Mouse (Mus musculus) testis, postnatal 14 days (tissue): ENCODE measurements around the gene Prune2.

ENCODE experiments used
- DNase-seq: peaks from one replicate; pipeline ENCODE4 v3.0.0; 2021; ENCODE audit warnings: low spot score

Gene Prune2

DNA sequence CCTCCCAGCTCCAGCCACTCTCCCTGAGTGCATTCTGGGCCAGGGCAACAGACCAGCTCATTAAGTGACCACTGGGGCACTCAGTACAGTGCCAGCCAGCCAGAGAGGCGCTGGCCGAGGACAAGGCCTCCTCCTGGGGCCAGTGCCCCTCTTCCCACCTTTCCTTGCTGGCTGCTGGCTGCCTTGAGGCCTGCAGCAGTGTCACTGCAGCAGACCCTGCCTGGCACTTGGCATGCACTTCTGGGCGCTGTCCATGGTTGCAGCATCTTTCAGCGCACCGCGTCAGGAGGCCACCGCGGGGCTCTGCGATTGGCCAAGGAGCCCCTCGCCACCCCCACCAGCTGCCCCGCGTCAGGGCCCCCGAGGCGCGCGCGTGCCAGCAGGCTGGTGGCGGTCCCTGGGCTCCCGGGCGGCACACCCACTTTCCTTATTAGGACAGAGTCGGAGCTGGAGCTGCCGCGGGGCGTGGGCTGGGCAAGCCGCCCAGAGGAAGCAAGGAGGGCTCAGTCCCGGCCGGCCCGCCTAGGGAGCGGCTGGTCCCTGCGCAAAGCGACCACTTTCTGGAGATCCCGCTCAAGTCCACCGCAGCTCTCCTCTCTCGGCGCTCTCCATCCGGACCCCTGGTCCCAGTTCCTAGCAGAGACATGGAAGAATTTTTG is at the start of gene Prune2:
Gene Prune2, plus strand, starts transcription at position 506 of the 659 bp plus-strand sequence.
- DNase-seq = peak; percentile 38

DNA sequence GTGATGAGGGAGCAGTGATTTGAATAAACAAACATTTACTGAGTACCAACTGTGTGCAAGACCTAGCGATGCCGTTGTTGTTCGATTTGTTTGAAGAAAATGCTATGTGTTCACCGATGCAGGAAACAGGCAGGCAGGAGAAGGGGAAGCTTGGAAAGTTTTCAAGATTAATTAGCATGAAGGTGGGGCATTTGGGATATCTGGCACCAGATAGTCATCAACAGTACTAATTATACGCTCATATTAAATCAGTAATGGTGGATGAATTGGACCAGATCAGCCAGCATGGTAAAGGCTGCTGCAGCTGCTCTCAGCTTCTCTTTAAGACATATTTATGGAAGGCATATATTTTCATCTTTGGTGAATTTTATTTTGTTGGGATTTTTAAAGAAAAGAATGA is 44.4 kb upstream of the Prune2 start:
- no peak for DNase-seq

DNA sequence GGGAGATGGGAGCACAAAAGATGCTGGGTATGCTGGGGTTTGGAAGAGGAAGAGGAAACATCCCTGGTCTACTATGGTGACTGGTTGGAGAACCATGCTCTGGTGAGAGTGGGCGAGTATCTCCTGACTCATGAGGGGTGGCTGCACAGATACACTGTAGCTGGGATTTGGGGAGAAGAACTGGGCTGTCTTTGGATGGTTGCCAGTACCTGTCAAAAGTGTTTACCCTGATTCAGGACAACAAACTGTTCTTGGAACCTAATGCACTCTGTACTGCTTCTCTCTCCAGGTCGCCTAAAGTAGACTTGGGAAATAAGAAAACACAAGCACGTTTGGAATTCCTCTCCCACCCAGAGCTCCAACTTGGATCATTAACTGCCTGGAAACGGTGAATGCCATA is 31.4 kb upstream of the Prune2 start:
- DNase-seq = no peak

DNA sequence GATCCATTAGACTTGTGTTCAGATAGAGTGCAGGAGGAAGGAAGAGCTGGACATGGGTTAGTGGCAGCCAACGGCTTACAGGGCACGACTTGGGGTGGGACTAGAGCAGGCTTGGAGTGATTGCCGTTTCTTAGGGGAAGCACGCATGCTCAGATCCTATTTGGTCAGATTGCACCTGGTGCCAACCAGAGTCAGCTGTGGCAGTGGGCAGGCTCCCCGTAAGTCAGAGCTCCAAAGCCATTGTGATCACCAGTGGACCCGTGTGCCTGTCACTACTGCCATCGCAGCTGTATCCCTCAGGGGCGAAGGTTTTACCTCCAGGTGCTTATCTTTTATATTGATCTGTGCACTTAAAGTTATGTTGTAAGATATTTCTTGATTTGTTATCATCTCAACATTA is 21.3 kb upstream of the Prune2 start:
- no peak for DNase-seq

DNA sequence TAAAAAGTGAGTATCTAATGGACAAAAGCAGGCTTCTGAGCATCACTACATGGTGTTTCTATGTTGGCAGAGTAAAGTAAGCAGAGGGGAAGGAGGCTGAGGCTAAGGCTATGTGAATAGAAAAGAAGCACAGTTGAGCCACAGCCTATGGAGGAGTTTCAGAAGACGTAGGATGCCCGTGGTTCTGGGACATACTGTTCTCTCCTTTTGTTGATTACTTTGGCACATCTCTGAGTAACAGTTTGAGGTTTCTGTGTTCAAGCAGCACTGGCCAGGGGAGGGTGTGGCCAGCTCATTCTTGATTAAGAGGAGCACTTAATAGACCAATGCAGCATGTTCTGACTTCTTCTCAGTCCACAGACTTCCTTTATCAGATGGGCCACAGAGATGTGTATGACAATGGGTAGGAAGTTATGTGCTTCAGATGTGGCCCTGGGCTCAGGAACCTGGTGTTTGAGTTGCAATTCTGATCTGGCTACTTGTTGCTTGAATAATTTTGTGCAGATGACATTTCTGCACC is 7.1 kb upstream of the Prune2 start:
- no peak for DNase-seq

DNA sequence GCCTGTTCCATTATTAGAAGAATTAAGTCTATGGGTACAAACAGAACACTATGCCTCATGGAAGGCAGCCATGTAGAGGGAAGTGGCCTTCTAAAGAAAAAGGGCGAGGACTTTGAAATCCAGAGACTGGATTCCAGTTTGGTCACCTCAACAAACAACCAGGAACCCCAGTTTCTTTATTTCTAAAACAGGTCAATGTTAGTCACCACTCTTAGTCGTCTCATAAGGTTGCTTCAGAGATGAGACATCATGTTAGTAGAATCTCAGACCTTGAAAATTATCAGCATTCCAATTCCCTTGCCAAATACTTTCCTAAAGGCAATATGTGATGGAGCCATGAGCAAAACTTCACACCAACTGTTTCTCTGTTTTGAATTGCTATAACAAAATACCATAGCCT is 6.6 kb upstream of the Prune2 start:
- DNase-seq = no peak

DNA sequence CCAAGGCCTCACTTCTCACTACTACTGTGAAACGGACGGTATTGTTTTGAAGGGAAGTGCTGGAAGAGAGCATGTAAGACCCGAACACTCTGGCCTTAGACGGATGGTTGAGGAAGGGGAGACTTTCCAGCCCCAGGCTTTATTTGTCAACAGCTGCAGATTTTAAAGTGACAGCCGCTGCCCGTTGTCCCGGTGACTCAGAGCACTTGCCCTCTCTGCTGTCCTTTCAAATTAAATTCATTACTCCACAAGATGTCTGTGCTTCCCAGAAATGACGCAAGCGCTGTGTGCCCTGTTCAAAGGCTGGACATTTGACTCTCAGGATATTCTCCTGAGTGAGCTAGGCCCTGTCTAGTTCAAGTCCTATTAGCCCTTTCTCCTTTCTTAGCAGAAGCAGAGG is 5.9 kb upstream of the Prune2 start:
- DNase-seq = no peak

DNA sequence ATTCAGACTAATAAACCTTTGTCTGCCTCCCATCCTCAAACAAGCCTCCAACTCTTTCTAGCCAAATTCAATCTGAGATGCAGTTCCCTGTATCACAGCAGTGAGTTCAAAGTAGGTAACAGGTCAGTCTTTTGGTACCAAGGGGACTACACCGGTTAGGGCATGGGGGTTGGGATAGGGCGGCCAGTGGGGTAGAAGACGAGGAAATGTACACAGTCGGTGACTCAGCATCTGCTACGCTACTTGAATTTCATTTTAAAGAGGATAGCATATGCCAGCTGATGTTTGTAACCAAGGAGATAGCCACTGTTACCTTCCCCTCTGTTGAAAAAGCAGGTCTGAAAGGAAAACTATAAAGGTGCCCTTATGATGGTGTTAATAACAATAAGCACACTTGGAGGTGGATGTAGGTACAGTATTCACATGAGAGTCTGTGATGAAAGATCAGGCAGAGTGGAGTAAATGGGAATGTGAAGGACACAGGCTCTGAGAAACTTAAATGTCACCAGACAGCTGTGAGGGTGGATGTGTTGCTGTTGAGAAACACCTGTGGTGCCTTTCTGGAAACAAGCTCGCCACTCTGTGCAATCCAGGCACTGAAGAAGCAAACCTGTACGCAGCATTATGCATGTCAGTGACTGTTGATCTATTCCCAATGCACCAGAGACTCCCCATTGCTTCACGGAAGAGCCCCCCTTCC is 5.1 kb upstream of the Prune2 start:
- DNase-seq = no peak

DNA sequence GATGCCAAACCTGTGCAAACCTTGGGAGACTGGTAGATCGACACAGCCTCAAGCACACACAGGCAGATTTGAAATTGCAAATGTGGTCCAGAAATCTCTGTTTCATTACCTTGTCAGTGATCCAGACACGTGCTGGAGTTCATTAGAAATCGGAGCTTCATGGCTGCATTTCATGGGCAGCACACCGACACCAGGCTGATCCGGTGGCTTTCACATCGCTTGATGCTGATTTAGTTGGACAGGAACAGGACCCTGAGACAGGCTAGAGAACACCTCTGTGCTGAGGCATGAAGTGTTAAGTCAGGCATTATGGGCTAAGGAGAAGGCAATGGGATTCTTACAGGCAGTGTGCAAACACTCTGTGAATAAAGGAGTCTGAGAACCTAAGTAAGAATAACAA is 1.2 kb upstream of the Prune2 start:
- DNase-seq = no peak

DNA sequence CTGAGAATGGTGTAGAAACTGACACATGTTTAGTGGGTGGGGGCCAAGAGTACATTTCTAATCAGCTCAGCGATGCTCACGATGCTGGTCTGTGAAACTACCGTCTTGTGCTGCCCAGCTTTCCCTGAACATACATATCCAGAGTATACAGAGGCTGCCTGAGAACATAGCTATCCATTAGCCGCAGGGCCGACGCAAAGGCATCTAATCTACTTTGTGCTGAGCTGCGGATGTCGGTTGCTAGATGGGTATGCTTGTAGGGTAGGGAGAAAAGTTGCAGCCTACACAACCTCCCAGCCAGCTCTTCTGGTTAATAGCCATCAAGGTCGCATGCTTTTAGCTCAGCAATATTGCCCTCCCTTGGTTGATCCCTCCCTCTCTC is 696 bp upstream of the Prune2 start:
- DNase-seq = no peak

DNA sequence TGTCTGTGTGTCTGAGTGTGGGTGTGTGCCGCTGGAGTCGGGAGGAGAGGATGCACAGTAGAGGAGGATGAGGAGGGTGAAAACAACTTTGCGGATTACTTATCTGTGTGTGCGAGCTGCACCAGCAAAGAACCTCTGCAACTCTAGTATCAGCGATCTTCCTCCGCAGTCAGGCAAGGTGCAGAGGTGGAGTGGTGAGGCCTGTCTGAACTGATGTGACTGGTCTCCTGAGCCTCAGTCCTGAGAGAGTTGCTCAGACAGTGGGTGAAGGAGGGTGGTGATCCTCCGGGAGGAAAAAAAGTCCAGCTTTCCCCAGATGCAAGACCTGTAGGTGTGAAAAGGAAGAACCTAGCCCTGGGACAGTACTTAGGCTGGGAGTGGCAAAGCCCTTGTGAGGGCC is 401 bp downstream of the Prune2 start:
- DNase-seq = no peak

DNA sequence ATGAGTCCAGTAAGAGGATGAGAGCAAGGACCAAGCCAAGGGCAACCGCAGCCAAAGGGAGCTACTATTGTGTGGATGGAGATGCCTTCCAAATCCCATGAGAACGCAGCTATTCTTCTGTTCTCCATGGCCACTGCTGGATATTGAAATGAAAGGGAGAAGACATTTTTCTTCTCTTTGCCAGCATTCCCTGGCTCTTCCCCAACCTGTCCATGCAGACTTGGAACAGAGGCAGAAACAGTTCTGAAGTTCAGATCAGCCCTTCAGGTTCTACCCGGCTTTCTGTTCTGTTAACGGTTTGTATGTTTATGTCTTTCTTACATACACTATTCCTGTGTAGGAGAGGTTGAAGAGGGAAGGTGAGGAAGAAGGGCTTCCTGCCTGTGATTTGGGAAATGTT is 3.1 kb downstream of the Prune2 start:
- DNase-seq = no peak

DNA sequence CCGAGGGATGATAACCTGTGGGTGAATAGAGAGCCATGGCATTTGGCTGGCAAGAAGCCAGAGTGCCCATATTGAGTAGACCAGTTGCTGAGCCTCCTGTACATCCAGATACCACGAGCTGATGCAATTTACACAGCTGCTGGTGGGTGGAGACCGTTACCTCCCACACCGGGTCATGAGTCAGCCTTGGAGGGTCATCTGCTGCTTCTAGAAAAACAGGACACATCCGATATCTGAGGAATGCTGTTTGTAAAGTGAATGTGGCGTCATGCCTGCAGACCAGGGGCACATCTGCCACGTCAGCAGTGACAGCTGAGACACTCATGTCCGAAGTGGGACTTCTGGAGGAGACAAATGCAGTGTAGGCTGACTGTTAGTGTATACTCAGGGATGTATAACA is 3.6 kb downstream of the Prune2 start:
- no peak for DNase-seq

DNA sequence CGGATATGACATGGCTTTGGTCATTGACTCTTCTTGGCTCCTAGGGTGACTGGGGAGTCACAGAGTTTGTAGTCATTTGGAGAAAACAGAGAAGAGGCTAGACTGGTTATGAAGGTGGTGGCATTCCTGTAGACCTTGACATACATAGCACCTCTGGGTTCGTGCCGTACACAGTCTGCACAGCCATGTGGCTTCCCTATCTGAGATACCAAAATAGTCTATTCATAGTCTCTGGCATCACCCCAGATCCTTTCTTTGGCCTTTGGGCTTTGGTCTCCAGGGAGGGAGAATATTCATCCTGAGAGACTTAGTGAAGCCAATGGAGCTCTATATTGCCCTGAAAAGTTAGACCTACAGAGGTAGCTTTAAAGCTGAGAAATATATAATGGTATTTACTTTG is 5.1 kb downstream of the Prune2 start:
- no peak for DNase-seq

DNA sequence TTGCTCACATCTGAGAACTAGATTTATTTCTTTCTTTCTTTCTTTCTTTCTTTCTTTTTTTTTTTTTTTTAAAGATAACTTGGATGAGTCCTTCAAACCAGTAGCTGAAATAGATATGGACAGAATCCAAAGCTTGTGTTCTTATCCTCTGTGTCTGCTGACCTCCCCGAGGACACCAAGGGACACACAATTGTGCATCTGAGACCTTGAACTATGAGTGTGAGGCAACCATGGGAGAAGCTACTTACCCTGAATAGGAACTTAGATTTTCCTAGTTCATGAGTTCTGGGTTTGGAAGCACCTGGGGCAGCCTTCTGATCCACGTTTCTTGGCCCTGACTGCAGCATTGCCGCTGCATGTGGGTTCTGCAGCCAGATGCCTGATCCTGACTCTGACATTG is 7.3 kb downstream of the Prune2 start:
- no peak for DNase-seq

DNA sequence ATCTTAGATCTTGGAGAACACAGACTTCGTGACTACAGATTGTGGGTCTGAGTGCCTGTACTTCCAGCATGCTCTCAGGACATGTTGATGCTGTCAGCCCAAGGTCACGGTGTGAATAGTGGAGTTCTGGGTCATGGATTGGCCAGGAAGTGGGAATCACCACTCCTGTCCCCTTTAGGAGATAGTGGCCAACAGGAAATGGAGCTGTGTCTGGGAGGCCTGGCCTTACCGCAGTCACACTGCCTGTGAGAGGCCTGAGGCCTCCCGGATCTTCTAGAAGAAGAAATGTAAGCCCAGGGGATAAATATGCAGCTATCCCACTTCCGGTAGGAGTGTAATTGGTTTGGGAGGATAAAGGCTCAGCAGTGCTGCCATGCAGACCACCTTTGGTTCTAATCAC is 12.8 kb downstream of the Prune2 start:
- DNase-seq = no peak

DNA sequence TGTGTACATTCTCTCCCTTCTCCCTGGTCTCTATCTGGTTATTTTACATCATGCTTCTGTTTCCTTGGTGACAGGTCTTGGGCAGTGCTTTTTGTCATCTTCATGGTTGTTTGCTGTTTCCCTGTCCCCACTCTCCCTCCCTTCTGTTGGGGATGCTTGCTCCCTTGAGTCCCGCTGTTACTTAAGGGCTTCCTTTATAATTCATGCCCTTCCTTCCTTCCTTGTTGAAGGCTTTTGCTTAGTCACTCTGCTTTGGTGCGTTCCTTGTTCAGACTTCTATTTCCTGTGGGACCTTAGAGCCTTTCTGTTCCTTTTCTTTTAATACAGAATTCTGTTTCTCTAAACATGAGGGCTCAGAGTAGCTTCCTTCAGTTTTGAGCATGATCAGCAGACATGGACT is 14.7 kb downstream of the Prune2 start:
- DNase-seq = no peak

DNA sequence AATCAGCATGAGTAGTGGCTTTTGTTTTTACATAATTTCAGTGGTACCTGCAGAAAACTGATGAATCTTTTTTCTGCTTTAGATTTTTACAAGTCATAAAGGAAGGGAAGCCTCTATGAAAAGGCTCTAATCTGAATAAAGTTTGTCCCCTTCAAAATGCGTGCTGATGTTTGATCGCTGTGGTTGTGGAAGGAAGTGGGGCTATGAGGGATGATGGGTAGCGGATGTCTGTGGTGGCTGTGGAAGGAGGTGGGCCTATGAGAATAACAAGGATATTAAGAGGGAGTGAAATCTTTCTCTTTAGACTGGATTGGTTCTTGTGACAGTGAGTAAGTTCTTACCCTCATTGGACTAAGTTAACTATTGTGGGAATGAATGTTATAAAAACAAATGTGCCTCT is 23.0 kb downstream of the Prune2 start:
- DNase-seq = no peak

DNA sequence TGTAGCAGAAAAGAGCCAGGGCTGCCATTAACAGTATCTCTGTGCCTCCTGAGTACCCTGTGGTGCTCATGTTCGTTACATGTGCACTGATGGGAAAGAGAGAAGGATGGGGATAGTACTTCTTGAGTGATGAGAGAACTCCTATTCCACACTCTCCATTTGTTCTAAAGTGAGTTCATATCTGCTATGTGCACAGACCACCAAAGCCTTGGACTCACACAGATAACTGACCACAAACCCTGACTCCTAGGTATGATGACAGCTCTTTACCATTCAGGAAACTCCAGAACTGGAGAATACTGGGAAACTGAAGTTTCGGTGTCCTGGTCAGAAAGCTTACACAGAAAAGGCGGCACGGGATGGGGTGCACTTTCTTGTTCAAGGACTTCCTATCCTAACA is 25.8 kb downstream of the Prune2 start:
- DNase-seq = no peak

DNA sequence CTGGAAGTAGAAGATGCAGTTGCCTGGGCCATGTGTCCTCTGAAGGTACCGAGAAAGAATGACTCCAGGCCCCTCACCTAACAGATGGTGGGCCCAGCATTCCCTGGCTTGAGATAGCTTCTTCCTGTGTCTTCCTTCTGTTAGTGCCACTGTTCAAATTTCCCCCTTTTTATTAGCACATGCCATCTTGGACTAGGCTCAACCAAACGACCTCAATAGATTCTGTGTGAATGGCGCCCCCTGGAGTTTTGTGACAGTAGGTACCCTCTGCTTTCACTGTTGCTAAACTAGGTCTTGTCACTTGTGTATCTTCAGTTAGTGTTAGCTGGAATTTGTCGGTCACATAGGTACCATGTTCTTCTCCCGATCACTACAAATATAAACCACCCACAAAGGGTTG is 29.0 kb downstream of the Prune2 start:
- peak; percentile 8 for DNase-seq

DNA sequence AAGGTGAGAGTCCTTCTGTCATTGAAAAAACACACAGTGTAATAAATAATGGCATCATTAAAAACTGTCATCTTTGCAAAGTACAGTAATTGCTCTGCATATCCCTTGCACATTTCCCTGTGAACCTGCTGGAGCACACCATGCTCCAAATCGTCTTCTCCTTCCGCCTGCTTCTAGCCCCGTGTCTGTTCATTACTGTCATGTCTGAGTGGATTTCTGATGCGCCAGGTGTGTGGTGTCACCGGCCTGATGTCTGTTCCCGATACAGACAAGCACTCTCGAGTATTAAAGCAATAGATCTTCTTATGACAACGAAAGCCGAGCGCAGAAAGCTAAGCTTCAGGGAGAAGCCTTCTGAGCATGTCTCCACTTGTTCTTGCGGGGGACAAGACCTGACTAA is 32.1 kb downstream of the Prune2 start:
- DNase-seq = no peak

DNA sequence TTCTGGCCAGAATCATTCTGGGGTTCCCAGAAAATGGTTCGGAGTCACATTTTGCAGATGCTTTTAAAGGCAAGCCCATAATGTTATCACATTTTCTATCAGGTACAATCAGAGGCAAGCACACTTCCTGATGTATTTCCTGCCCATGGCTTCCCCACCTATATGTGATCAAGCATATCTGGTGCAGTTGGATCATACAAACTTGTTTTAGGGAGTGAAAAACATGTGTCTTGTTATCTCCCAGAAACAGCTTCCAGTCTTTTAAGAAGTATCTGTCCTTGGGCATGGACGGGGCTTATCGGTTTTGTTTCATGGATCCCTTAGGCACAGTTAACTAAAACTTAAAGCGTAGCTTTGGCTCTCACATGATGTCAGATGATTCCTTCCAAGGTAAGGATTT is 36.2 kb downstream of the Prune2 start:
- no peak for DNase-seq

DNA sequence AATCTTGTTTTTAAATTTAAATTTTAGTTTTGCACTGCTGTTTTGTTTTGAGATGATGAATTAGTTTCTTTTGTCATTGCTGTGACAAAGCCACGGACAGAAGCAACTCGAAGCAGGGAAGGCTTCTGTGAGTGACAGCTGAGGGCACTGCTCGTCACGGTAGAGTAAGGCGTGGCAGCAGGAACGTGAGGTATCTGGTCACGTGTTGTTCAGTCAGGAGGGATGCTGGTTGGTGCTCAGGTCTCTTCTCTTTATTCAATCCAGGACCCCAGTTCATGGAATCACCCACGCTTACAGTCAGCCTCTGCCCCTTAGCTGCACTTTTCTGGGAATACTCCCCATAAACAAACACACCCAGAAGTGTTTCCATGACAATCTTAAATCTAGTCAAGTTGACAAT is 38.3 kb downstream of the Prune2 start:
- DNase-seq = no peak

DNA sequence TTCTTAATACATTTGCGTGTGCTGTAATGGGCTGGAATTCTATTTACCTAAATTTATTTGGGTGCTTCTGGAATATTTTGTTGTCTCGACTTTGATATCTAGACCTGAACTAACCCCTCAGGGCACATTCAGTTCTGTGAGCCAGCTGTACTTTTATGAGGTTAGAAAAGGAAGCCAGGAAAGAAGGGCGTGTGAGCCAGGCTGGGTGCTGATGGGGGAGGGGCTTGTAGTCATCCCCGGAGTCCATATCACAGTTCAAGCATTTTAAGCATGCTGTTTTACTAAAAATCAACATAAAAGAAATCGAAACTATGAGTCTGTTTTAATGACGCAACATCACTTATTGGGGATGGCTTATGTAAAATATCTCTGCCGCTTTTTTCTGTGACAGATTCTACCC is 42.0 kb downstream of the Prune2 start:
- DNase-seq = no peak
